In the genomic region with DNA sequence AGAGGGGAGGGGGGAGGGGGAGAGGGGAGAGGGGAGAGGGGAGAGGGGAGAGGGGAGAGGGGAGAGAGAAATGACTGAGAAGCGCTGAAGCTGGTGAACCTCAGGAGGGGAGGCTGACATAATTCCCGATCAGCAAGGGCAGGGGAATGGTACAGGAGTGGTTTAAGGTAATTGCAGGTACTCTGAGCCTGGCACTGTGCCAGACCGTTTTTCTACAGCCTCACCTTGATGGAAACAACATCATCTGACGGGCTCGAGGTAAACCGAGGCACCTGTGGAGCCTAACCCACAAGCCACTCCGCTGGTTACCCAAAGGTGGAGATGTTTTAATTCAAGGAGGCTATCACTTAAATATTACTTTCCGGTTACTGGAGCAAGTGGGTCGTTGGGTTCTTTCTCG, we compare ENCODE assay signal across 10 mouse cellular contexts. TPM values are rescaled to one million over a fixed set of nuclear protein-coding genes. Genes with fewer than 3 reads are reported as not detected.
A peak's percentile ranks its signal among the peaks of the same experiment; 100 is the strongest.
DNase-seq lines count a peak whose midpoint lies in the region; ATAC-seq and TF ChIP-seq lines count a peak whose summit lies in the region.
"Had no signal": no experiment of that assay in that cellular context is flagged by ENCODE, and none has a peak within 500 bp of the region (broad histone marks: within the 10 kb centered on the region; RNA-seq: fewer than 3 reads in every experiment).

No protein-coding gene starts in this region.

- peak; percentile 33 for DNase-seq in lung, embryonic 14.5 days
- DNase-seq in lung, adult 2 months = no peak
- DNase-seq in forebrain, embryonic 14.5 days (ENCODE audit: low spot score) = no peak
- DNase-seq in kidney, postnatal 25 days = peak; percentile 35 to 52
- no peak for DNase-seq in gastrocnemius, postnatal 36 days
- no peak for DNase-seq in cerebellum, adult 11-12 months
- no peak for DNase-seq in embryo, embryonic 9.5 days (ENCODE audit: extremely low spot score)
- DNase-seq: right cerebral cortex, adult 18-20 months had no signal

- no peaks in the 10 kb centered on the region for H3K27me3 ChIP-seq in lung, embryonic 14.5 days (ENCODE audit: insufficient read depth, low read length)
- H3K27me3 ChIP-seq in forebrain, embryonic 14.5 days (replicated peaks; ENCODE audit: control insufficient read depth, insufficient read depth, low read length) = peaks cover 11% of the 10 kb centered on the region; the same call in 1 of the 2 replicates
- H3K27me3 ChIP-seq in neural tube, embryonic 15.5 days (replicated peaks) = peaks cover 13% of the 10 kb centered on the region

- H3K36me3 ChIP-seq in lung, embryonic 14.5 days (ENCODE audit: insufficient read depth) = peaks cover 7% of the 10 kb centered on the region; the same call in 1 of the 2 replicates
- no peaks in the 10 kb centered on the region for H3K36me3 ChIP-seq in forebrain, embryonic 14.5 days (ENCODE audit: control insufficient read depth, insufficient read depth, low read length)
- no peaks in the 10 kb centered on the region for H3K36me3 ChIP-seq in neural tube, embryonic 15.5 days

- H3K4me1 ChIP-seq in lung, embryonic 14.5 days (ENCODE audit: insufficient read depth) = peaks cover 23% of the 10 kb centered on the region; the same call in 1 of the 2 replicates
- H3K4me1 ChIP-seq in lung, adult 2 months (ENCODE audit: control insufficient read depth, insufficient read depth, low read length) = peaks cover 5% of the 10 kb centered on the region; the same call in 1 of the 2 replicates
- H3K4me1 ChIP-seq in forebrain, embryonic 14.5 days (ENCODE audit: control insufficient read depth, insufficient read depth, low read length) = peaks cover 7% of the 10 kb centered on the region; the same call in 1 of the 2 replicates
- peaks cover 35% of the 10 kb centered on the region for H3K4me1 ChIP-seq in neural tube, embryonic 15.5 days

- no peak for TF ChIP-seq POLR2A in lung, adult 2 months (IDR thresholded peaks at IDR 0.05; ENCODE audit: borderline replicate concordance, extremely low read depth, low read depth, low read length)

- no peaks in the 10 kb centered on the region for H3K9me3 ChIP-seq in lung, embryonic 14.5 days (ENCODE audit: low read depth, low read length)
- H3K9me3 ChIP-seq in forebrain, embryonic 14.5 days (replicated peaks; ENCODE audit: control insufficient read depth, low read length) = no peaks in the 10 kb centered on the region
- H3K9me3 ChIP-seq in neural tube, embryonic 15.5 days (replicated peaks) = no peaks in the 10 kb centered on the region

- 9% methylated on average over 10 of the region's 10 CpGs for WGBS in lung, embryonic 14.5 days
- 49% methylated on average over 10 of the region's 10 CpGs for WGBS in lung, adult 2 months
- 45% methylated on average over 10 of the region's 10 CpGs for WGBS in forebrain, embryonic 14.5 days
- 39% methylated on average over 10 of the region's 10 CpGs for WGBS in neural tube, embryonic 15.5 days

- no peak for TF ChIP-seq CTCF in lung, embryonic 14.5 days (IDR thresholded peaks at IDR 0.05; ENCODE audit: low read depth)
- no peak for TF ChIP-seq CTCF in lung, adult 2 months (IDR thresholded peaks at IDR 0.05; ENCODE audit: insufficient read depth, low read length)

- H3K9ac ChIP-seq in lung, embryonic 14.5 days = peak overlapping the region; percentile 77
- H3K9ac ChIP-seq in forebrain, embryonic 14.5 days (ENCODE audit: low read length) = no peak overlapping the region
- peak overlapping the region; percentile 55 for H3K9ac ChIP-seq in neural tube, embryonic 15.5 days (replicated peaks)

- H3K4me2 ChIP-seq in lung, embryonic 14.5 days = peak overlapping the region; percentile 88
- H3K4me2 ChIP-seq in forebrain, embryonic 14.5 days (ENCODE audit: low read length) = peak overlapping the region; percentile 100
- peak overlapping the region; percentile 99 for H3K4me2 ChIP-seq in neural tube, embryonic 15.5 days

- ATAC-seq in lung, embryonic 14.5 days (ENCODE audit: insufficient read depth) = no peak
- ATAC-seq in forebrain, embryonic 14.5 days = no peak
- no peak for ATAC-seq in neural tube, embryonic 15.5 days (ENCODE audit: low FRiP score)
- ATAC-seq: Patski had no signal

- intact Hi-C loops in gastrocnemius, postnatal 36 days (cut with DNase I) = loop anchor here (5.0 kb wide), 2 partner anchors 49 to 156 kb away; no protein-coding TSS in a partner anchor

- H3K4me3 ChIP-seq in lung, embryonic 14.5 days (ENCODE audit: low read depth, low read length) = peak overlapping the region; percentile 74
- H3K4me3 ChIP-seq in lung, adult 2 months (replicated peaks; ENCODE audit: extremely low read depth, low read depth, low read length) = no peak overlapping the region
- H3K4me3 ChIP-seq in forebrain, embryonic 14.5 days (ENCODE audit: low read depth, low read length) = peak overlapping the region; percentile 52; the same call in 1 of the 2 replicates
- peak overlapping the region; percentile 52 for H3K4me3 ChIP-seq in neural tube, embryonic 15.5 days (replicated peaks)

- H3K27ac ChIP-seq in lung, embryonic 14.5 days (ENCODE audit: low read depth) = peak overlapping the region; percentile 92; the same call in 1 of the 2 replicates
- no peak overlapping the region for H3K27ac ChIP-seq in forebrain, embryonic 14.5 days (ENCODE audit: low read depth, low read length)
- H3K27ac ChIP-seq in neural tube, embryonic 15.5 days (replicated peaks) = 0 out of 2 replicates have a peak overlapping the region, but pooled peaks have one; percentile 70

RNA-seq across cellular contexts. Expression of a gene that starts 1.6 kb away (rescaled TPM):
- 14.2 and 14.8 TPM in 2 replicates for polyA plus RNA-seq in lung, embryonic 14.5 days (2014; fragmentation: Nextera tagmentation; extraction: Ambion mirVana)
- 18.1 and 23.2 TPM in 2 replicates for polyA plus RNA-seq in lung, adult 2 months (2012; rRNA removed)
- 16.5 and 17.0 TPM in 2 replicates for polyA plus RNA-seq in forebrain, embryonic 14.5 days (2014; fragmentation: Nextera tagmentation; extraction: Ambion mirVana)
- polyA plus RNA-seq in neural tube, embryonic 15.5 days (2015; fragmentation: Nextera tagmentation; extraction: Ambion mirVana) = 22.9 and 24.6 TPM in 2 replicates
- 10 to 100 TPM; 67.5 to 81.9 TPM for total RNA-seq in gastrocnemius, postnatal 36 days (2021)

Comparison
In these comparisons a context has a peak if more than half of its experiments do, and no peak if none do; other contexts are left out.
1. DNase-seq: peak in lung, embryonic 14.5 days (single experiment) and kidney, postnatal 25 days (2 of 2); none in lung, adult 2 months (single experiment), forebrain, embryonic 14.5 days (single experiment), gastrocnemius, postnatal 36 days (0 of 2), cerebellum, adult 11-12 months (single experiment) and embryo, embryonic 9.5 days (single experiment).
2. Peak in every context shown above with its lines, with median percentiles within 50 percentile points of each other: H3K4me2 ChIP-seq.